Mouse (Mus musculus) G1E (cell line): ENCODE data around the gene Akr1b7.

Experiments used
- CTCF ChIP-seq: IDR thresholded peaks from 2 replicates; pipeline ENCODE4 v1.5.1; 2012; ENCODE audit warnings: low read depth, low read length, inconsistent platforms, mixed read lengths
- GATA1 ChIP-seq: IDR thresholded peaks from 2 replicates; pipeline ENCODE4 v1.6.1; 2012; ENCODE audit warnings: borderline replicate concordance, low read length, inconsistent platforms, mixed read lengths

GRCm38 (mm10) chr6:34373841-34374240 lies 38.3 kb upstream of the Akr1b7 start:
- TF ChIP-seq CTCF (no peak), GATA1 (no peak)
